ENCODE assay signal across 8 mouse cellular contexts in the genomic region with DNA sequence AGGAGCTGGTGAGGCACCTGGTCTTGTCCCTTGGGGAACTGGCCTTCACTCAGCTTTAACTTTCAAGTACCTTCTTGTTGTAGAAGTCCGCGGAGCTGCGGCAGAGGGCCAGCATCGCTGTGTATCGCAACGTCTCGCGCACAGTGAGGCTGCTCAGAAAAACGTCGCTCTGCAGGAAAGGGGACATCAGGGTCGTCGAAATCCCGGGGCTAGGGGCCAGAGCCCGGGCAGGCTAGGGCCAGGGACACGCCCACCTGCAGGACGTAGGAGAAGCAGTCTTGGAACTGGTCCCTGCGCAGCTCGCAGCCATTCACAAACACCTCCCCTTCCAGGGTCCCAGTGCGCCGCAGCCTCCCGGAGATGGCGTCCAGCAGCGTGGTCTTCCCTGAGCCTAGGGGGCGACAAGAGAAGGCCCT. TPM values are rescaled to one million over a fixed set of nuclear protein-coding genes. Genes with fewer than 3 reads are reported as not detected.
DNase-seq lines count a peak whose midpoint lies in the region; ATAC-seq and TF ChIP-seq lines count a peak whose summit lies in the region.

A gene (plus strand): TSS at position 352 of the 416 bp plus-strand sequence.

- peak within 1 kb of the TSS; percentile 32 for H3K27ac ChIP-seq in forebrain, embryonic 12.5 days
- H3K27ac ChIP-seq in intestine, embryonic 15.5 days = no peak within 1 kb of the TSS
- H3K27ac ChIP-seq in lung, postnatal 0 days (ENCODE audit: low read length) = no peak within 1 kb of the TSS
- no peak within 1 kb of the TSS for H3K27ac ChIP-seq in stomach, embryonic 16.5 days (ENCODE audit: low read length)

- no peak for TF ChIP-seq EP300 in lung, postnatal 0 days (IDR thresholded peaks at IDR 0.05)

- H3K4me2 ChIP-seq in forebrain, embryonic 12.5 days = peak within 1 kb of the TSS; percentile 64
- peak within 1 kb of the TSS; percentile 88 for H3K4me2 ChIP-seq in intestine, embryonic 15.5 days (replicated peaks)
- peak within 1 kb of the TSS; percentile 63 for H3K4me2 ChIP-seq in lung, postnatal 0 days (replicated peaks; ENCODE audit: low read depth, low read length)
- peak within 1 kb of the TSS; percentile 66 for H3K4me2 ChIP-seq in stomach, embryonic 16.5 days (ENCODE audit: low read depth, low read length)

- ATAC-seq in forebrain, embryonic 12.5 days (ENCODE audit: low FRiP score) = peak; percentile 36
- no peak for ATAC-seq in intestine, embryonic 15.5 days
- no peak for ATAC-seq in lung, postnatal 0 days
- ATAC-seq in stomach, embryonic 16.5 days (ENCODE audit: insufficient read depth, low FRiP score) = no peak

- H3K9ac ChIP-seq in forebrain, embryonic 12.5 days = peak within 1 kb of the TSS; percentile 36
- H3K9ac ChIP-seq in intestine, embryonic 15.5 days = peak within 1 kb of the TSS; percentile 45; the same call in 1 of the 2 replicates
- H3K9ac ChIP-seq in lung, postnatal 0 days (replicated peaks; ENCODE audit: low read depth) = no peak within 1 kb of the TSS
- H3K9ac ChIP-seq in stomach, embryonic 16.5 days (ENCODE audit: low read length) = peak within 1 kb of the TSS; percentile 50

- peaks cover 34% of the 10 kb centered on the region for H3K27me3 ChIP-seq in forebrain, embryonic 12.5 days
- no peaks in the 10 kb centered on the region for H3K27me3 ChIP-seq in intestine, embryonic 15.5 days (replicated peaks)
- no peaks in the 10 kb centered on the region for H3K27me3 ChIP-seq in lung, postnatal 0 days (replicated peaks; ENCODE audit: insufficient read depth, low read length)
- H3K27me3 ChIP-seq in stomach, embryonic 16.5 days (ENCODE audit: control insufficient read depth, insufficient read depth, low read length) = no peaks in the 10 kb centered on the region

- TF ChIP-seq CTCF in lung, postnatal 0 days (IDR thresholded peaks at IDR 0.05) = no peak; the same call in 1 of the 2 replicates

- H3K4me1 ChIP-seq in forebrain, embryonic 12.5 days = peaks cover 15% of the 10 kb centered on the region
- H3K4me1 ChIP-seq in intestine, embryonic 15.5 days (replicated peaks) = peaks cover 18% of the 10 kb centered on the region; the same call in 1 of the 2 replicates
- peaks cover 4% of the 10 kb centered on the region; the same call in 1 of the 2 replicates for H3K4me1 ChIP-seq in lung, postnatal 0 days (ENCODE audit: insufficient read depth, low read depth, low read length)
- peaks cover 8% of the 10 kb centered on the region for H3K4me1 ChIP-seq in stomach, embryonic 16.5 days (ENCODE audit: control insufficient read depth, insufficient read depth, low read length)

- DNase-seq in ovary, postnatal 36 days (ENCODE audit: low spot score) = peak; percentile 25
- no peak for DNase-seq in ovary, adult 18-20 months (ENCODE audit: low spot score)
- peak; percentile 38 for DNase-seq in lung, postnatal 0 days (ENCODE audit: low spot score)
- no peak for DNase-seq in left cerebral cortex, adult 18-20 months (ENCODE audit: low spot score in 2 of 2)
- DNase-seq in spleen, postnatal 14 days (ENCODE audit: low spot score in 2 of 2) = no peak

- H3K4me3 ChIP-seq in forebrain, embryonic 12.5 days (replicated peaks) = peak within 1 kb of the TSS; percentile 36
- peak within 1 kb of the TSS; percentile 38 for H3K4me3 ChIP-seq in intestine, embryonic 15.5 days (replicated peaks)
- peak within 1 kb of the TSS; percentile 23; the same call in 1 of the 2 replicates for H3K4me3 ChIP-seq in lung, postnatal 0 days (ENCODE audit: low read depth, low read length)
- H3K4me3 ChIP-seq in stomach, embryonic 16.5 days (replicated peaks; ENCODE audit: low read length) = peak within 1 kb of the TSS; percentile 41

- no peaks in the 10 kb centered on the region for H3K9me3 ChIP-seq in forebrain, embryonic 12.5 days
- no peaks in the 10 kb centered on the region for H3K9me3 ChIP-seq in intestine, embryonic 15.5 days
- no peaks in the 10 kb centered on the region for H3K9me3 ChIP-seq in lung, postnatal 0 days (ENCODE audit: low read length)
- no peaks in the 10 kb centered on the region for H3K9me3 ChIP-seq in stomach, embryonic 16.5 days (replicated peaks; ENCODE audit: control insufficient read depth, low read length)

- WGBS in forebrain, embryonic 12.5 days = 2% methylated on average over 24 of the region's 24 CpGs
- WGBS in intestine, embryonic 15.5 days = 1% methylated on average over 24 of the region's 24 CpGs
- 4% methylated on average over 24 of the region's 24 CpGs for WGBS in lung, postnatal 0 days
- WGBS in stomach, embryonic 16.5 days = 2% methylated on average over 24 of the region's 24 CpGs

- H3K36me3 ChIP-seq in forebrain, embryonic 12.5 days (replicated peaks) = no peaks in the 10 kb centered on the region
- H3K36me3 ChIP-seq in intestine, embryonic 15.5 days = no peaks in the 10 kb centered on the region
- H3K36me3 ChIP-seq in lung, postnatal 0 days (ENCODE audit: insufficient read depth, low read length) = no peaks in the 10 kb centered on the region
- H3K36me3 ChIP-seq in stomach, embryonic 16.5 days (ENCODE audit: control insufficient read depth, insufficient read depth, low read length) = no peaks in the 10 kb centered on the region

RNA-seq across cellular contexts. Expression of the gene that starts here (rescaled TPM):
- polyA plus RNA-seq in forebrain, embryonic 12.5 days (2016; fragmentation: Nextera tagmentation; extraction: Ambion mirVana) = 0.05 and 0.19 TPM in 2 replicates
- 0.30 and 0.57 TPM in 2 replicates for polyA plus RNA-seq in intestine, embryonic 15.5 days (2015; fragmentation: Nextera tagmentation; extraction: Ambion mirVana)
- polyA plus RNA-seq in lung, postnatal 0 days (2015; fragmentation: Nextera tagmentation; extraction: Ambion mirVana) = not detected in 2 replicates
- polyA plus RNA-seq in stomach, embryonic 16.5 days (2015; fragmentation: Nextera tagmentation; extraction: Ambion mirVana) = 0.09 and 0.10 TPM in 2 replicates
- under 1 TPM in 1 of 2 experiments, not detected in 1; 0.09 TPM for total RNA-seq in left cerebral cortex, adult 18-20 months (2021)

Comparison
In these comparisons a context has a peak if more than half of its experiments do, and no peak if none do; other contexts are left out.
1. Peak in ATAC-seq, H3K4me3 ChIP-seq, H3K27ac ChIP-seq, H3K9ac ChIP-seq and H3K4me2 ChIP-seq in forebrain, embryonic 12.5 days; RNA of the gene not detected or under 1 TPM.
2. Peak in DNase-seq, H3K4me3 ChIP-seq and H3K4me2 ChIP-seq in lung, postnatal 0 days; RNA of the gene not detected or under 1 TPM.